Mouse (Mus musculus) embryonic stem cell, embryonic (primary cell): ENCODE measurements around the gene Psmd14.

Experiments used
- CTCF ChIA-PET, 4 experiments: fragments of 300-600 bp in 2 of 4; fragments of 350-600 bp in 2 of 4; sonication (Branson Sonifier 250); formaldehyde crosslinking; loops; one replicate each; lab custom pipeline; 2022; ENCODE audit warnings: inconsistent platforms in 2 of 4; lab: Charles Lee
- POLR2A ChIA-PET, 4 experiments: fragments of 300-600 bp in 2 of 4; fragments of 350-600 bp in 2 of 4; sonication (Branson Sonifier 250); formaldehyde crosslinking; loops; one replicate each; lab custom pipeline; 2022; ENCODE audit warnings: antibody characterized with exemption in 4 of 4, inconsistent platforms in 1 of 4; lab: Charles Lee

Gene Psmd14

DNA sequence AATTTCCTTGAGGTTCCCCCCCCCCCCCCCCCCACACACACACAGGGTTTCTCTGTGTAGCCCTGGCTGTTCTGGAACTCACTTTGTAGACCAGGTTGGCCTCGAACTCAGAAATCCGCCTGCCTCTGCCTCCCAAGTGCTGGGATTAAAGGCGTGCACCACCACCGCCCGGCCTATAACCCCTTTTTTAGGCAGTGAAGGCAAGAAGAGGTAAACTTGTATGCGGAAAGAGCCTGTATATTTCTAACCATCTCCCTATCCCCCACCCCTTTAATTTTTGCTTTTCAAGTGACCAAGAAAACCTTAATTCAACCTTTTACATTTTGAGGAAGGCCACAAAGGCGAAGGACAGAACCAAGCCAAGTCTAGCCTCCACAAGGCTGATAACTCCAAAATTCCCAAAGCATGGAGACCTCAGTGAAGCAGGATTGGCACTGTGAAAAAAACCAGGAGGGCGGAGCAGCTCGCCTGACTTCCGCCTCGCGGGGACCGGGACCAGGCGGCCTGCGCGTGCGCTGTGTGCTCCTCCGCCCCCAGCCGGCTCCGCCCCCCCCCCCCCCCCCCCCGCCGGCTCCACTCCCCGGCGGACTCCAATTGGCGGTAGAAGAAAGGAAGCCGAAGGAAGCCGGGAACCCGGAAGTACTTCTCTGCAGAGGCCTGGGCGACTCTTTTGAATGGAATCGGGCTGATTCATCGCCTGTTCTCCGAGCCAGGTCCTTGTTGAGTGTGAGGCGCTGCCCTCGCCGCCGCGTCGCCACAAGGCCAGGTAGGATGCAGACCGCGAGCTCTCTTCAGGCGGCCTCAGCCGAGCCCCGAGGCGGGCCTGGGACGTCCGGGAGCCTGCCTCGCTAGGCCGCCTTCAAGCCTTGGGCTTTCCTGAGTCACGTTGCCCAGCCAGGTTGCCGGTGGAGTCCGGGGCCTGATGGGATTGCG, at the start of gene Psmd14:
Gene Psmd14, plus strand, starts transcription at position 587 of the 933 bp plus-strand sequence.
- POLR2A ChIA-PET: interaction anchor here in 3 of 4 experiments (0.5 to 2.0 kb wide), 24 partner anchors 9 to 1386 kb away, joined by 3 to 9 read pairs (median 3); no protein-coding TSS in a partner anchor
- CTCF ChIA-PET: interaction anchor here in 1 of 4 experiments (0.6 to 0.7 kb wide), 2 partner anchors 680 to 917 kb away, joined by 6 to 10 read pairs; no protein-coding TSS in a partner anchor

DNA sequence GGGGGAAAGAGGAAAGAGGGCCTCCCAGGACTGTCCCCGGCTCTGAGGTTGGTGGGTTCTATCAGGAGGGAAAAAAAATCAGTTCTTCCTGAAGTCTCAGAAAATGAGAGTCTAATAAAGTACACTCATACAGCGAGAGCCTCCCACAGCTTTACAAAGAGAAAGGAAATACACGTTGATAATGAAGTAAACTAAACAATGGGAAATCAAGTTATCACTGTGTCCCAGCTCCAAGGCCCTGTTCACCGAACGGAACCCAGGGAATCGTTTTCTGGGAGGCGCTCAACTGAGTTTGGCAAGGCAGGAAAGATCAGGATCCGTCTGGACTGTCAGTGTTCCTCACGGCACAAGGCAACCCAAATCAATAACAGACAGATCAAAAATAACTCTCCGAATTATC, 48.7 kb upstream of the Psmd14 start:
- CTCF ChIA-PET: no interaction called here
- POLR2A ChIA-PET: interaction anchor here in 1 of 4 experiments (1.1 to 1.3 kb wide), 3 partner anchors 20 to 143 kb away, joined by 3 to 5 read pairs (median 3); no protein-coding TSS in a partner anchor

DNA sequence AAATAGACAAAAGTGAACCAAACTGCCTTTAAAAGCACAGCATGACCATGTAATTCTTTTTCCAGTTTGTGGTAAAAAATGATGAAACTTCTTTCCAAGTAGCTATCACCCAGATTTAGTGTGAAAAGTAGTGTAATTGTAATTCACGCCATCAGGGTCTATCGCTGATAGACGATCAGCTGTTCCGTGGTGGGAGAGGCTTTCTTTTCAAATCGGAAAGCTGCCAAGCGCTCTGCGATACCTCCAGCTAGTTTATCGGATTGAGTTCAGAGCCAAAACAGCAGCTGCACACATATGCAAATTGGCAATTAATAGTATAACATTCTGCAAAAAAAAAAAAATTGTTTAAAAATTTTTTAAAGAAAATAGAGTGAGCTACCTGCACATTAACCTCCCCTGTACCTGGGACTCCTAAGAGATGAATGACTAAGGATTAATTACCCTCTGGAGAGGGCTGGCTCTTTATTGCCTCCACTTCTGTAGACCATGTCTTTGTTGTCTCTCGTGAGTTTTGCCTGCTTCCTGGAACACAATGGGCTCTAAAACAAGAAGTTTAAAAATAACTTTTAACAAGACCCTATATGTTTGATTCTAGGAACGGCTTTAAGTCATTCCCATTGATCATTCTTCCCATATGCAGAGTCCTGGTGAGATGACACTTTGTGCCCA, 47.8 kb upstream of the Psmd14 start:
- POLR2A ChIA-PET: interaction anchor here in 1 of 4 experiments (0.7 kb wide), 1 partner anchor 1193 kb away, joined by 3 read pairs; no protein-coding TSS in a partner anchor
- CTCF ChIA-PET: interaction anchor here in 1 of 4 experiments (0.6 kb wide), 1 partner anchor 829 kb away, joined by 9 read pairs; no protein-coding TSS in a partner anchor

DNA sequence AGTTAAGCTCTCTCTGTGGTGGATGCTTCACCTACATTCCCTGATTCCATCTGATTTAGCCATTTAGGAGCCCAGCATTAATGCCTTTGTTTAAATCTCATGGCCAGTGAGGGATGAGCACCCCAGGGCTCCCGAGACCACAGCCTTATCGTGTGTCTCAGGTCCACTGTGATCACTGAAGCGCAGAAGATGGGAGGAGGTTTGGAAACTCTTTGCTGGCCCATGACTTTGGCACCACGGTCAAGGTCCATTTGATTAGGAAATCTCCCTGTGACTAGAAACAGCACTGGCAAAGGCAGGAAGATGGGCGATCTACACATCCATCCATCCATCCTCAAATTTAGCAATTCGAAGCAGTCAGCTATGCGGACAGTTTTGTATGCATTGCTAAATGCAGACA, 44.1 kb upstream of the Psmd14 start:
- POLR2A ChIA-PET: interaction anchor here in 1 of 4 experiments (0.6 kb wide), 1 partner anchor 802 kb away, joined by 4 read pairs; no protein-coding TSS in a partner anchor
- CTCF ChIA-PET: interaction anchor here (0.6 to 1.8 kb wide), 6 partner anchors 9 to 877 kb away, joined by 3 to 9 read pairs (median 3); no protein-coding TSS in a partner anchor

DNA sequence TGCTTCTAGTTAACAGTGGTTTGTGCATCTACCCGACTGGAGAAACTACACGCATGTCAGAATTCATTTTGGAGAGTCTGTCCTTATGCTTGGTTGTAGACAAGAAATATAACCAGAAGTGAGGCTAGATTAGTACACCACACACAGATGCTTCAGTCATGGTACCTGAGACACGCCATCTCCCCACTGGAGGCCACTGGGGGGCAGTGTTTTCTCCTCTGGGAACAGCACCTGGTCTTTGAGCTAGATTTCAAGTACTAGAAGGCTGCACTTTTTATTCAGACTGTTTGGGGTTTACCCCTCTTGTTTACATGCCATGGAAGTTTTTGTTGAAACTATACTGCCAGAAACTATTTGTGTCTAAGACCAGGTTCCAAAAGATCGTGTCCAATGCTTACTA, 43.2 kb upstream of the Psmd14 start:
- CTCF ChIA-PET: interaction anchor here (0.5 to 1.8 kb wide), 25 partner anchors 8 to 790 kb away, joined by 3 to 14 read pairs (median 3); no protein-coding TSS in a partner anchor
- POLR2A ChIA-PET: interaction anchor here in 2 of 4 experiments (0.5 to 0.9 kb wide), 4 partner anchors 19 to 1405 kb away, joined by 3 to 4 read pairs (median 3); no protein-coding TSS in a partner anchor

DNA sequence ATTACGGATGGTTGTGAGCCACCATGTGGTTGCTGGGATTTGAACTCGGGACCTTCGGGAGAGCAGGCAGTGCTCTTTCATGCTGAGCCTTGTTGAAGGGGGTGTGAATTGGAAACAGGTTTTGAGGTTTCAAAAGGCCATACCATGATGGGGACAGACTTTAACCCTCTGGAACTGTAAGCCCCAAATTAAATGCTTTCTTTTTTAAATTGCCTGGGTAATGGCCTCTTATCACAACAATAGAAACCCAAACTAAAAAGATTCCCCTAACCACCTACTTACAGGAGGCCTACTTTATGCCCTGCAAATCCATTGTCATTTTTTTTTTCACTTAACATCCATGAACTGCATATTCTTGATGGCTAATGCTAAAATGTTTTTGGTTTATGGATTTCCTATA, 36.9 kb upstream of the Psmd14 start:
- POLR2A ChIA-PET: no interaction called here

DNA sequence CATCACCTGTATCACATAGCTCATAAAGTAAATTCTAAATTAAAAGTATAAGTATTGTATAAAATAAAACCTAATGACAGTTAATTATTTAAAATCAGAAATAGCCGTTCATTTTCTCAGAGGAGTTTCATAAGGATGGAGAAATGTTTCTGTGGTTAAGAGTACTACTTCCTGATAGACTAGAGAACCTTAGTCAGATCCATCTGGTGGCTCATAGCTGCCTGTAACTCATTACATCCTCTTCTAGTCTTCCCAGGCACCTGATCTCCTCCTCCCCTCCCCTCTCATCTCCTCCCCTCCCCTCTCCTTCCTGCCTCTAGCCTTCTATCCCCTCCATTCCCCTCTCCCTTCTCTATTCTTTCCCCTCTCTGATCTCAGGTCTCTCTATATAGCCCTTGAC, 29.9 kb upstream of the Psmd14 start:
- POLR2A ChIA-PET: no interaction called here
- CTCF ChIA-PET: no interaction called here

More for the DNA sequence above, 36.9 kb upstream of the Psmd14 start:
- CTCF ChIA-PET: no interaction called here

DNA sequence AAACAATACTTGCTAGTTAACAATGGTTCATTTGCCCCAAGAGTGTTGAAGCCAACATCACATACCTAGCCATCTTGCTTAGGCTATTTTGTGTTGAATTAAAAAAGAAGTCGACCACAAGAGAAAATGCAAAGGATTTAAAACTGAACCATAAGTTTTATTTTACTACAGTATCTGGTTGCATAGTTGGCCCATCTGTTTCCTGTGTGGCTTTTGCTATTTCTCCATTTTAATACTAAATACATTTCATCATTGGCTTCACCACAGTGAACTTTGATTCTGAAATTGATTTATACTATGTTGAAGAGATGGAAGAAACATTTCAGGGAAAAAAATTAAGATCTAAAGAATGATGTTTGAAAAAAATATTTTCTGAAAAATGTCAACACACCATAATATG, 25.0 kb upstream of the Psmd14 start:
- POLR2A ChIA-PET: no interaction called here

DNA sequence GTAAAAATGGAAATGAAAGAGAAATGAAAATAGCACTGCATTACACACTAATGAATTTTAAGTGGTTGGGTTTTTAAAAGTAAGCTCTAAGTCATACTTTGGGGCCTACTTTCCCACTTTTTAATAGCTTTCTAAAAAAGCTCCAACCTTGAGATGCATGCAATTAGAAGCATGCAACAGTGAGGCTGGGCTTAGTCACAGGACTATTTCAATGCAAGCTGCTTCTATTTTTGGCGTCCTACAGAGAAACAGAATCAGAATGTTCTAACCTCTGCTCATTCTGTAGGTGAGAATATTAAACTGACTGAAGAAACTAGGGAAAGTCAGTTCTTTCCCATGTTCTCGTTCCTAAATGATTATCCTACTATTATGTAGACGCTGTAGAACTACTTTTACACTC, 22.4 kb upstream of the Psmd14 start:
- ChIA-PET POLR2A (interaction anchor here in 1 of 4 experiments (0.6 kb wide), 1 partner anchor 88 kb away, joined by 3 read pairs; no protein-coding TSS in a partner anchor), CTCF (no interaction called here)

More for the DNA sequence above, 25.0 kb upstream of the Psmd14 start:
- CTCF ChIA-PET: no interaction called here

DNA sequence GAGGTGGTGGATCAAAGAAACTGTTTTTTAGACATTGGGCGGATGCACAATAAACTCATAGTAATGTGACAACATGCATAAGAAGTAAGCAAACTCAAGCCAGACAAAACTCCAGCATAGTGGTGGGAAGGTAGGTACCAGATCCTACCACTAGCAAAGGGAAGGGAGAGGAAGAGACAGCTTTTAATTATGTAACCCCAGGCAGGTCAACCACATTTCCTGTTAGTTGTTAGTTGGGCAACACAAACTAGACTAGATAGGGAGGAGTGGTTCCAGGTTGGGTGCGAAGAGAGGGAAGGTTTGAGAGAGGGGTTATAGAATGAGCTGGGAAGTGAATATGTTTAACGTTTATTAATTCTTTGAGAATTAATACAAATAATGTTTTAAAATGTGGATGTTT, 1.9 kb upstream of the Psmd14 start:
- POLR2A ChIA-PET: interaction anchor here in 1 of 4 experiments (1.6 kb wide), 1 partner anchor 45 kb away, joined by 3 read pairs; no protein-coding TSS in a partner anchor
- CTCF ChIA-PET: no interaction called here

DNA sequence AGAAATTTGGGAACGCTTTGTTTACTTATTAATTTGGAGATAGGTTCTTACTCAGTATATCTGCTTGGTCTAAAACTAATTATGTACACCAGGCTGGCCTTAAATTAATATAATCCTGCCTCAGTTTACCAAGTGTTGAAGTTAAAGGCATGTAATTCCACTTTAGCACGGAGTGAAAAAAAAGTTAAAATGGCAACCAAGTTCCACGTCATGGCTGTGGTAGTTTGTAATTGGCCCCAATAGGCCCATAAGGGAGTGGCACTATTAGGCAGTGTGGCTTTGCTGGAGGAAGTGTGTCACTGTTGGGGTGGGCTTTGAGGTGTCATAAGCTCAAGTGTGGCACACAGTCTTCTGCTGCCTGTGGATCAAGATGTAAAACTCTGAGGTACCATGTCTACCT, 1.0 kb downstream of the Psmd14 start:
- POLR2A ChIA-PET: interaction anchor here in 3 of 4 experiments (0.6 to 2.0 kb wide), 11 partner anchors 10 to 120 kb away, joined by 3 to 9 read pairs (median 3); no protein-coding TSS in a partner anchor
- CTCF ChIA-PET: no interaction called here

DNA sequence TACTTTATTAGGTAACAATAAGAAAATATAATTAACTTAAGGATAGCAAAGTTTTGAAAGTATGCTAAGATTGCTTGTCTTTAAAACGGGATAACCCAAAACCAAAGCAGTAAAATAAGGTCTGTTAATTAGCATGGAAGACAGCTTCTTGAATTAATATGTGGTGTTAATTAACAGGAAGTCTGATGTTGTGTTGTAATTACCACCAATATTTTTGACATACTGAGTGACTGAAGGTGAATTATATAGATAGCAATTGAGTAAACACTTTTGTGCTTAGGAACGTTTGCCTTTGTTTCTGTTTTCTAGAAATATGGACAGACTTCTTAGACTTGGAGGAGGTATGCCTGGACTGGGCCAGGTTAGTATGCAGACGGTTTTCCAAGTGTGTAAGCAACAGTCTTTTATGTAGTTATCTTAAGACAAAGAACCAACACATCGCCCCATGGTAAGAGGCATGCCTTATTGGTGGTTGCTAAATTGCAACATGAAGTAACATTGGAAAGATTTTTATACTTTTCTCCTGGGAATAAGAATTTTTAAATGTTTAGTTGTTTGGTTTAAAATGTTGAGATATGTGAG, 11.0 kb downstream of the Psmd14 start:
- ChIA-PET CTCF (no interaction called here), POLR2A (interaction anchor here in 1 of 4 experiments (0.8 kb wide), 1 partner anchor 11 kb away, joined by 3 read pairs; the partner anchor contains the start of gene Psmd14)

DNA sequence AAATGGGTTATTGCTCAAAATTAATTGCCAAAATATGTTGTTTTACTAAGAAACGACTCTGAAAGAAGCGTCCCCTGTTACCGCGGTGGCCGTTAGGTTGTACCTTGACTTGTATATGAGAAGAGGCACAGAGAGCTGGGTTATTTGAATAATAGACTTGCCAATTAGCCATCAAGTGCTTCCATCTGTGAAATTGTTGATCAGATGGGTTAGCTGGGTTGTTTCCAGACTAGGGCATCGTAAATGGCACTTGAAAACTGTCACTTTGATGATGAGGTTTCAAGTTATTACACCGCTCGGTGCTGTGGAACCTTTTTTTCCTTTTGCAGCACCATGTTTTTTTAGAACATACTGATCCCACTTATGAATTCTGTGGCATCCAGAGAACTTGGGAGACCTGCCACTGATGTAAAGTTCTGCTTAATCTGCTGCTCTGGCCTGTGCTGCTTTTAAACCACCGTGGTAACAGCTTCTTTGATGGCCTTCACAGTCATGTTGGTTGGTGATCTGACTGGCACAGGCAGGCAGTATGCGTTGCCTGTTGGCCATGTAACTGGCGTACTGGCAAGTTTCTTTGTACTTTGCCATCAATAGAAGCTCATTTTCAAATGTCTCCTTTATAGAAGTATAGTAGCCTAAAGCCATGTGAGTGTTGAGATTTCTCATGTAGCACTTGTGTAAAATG, 21.4 kb downstream of the Psmd14 start:
- POLR2A ChIA-PET: interaction anchor here in 1 of 4 experiments (0.7 to 1.7 kb wide), 5 partner anchors 10 to 22 kb away, joined by 3 to 6 read pairs (median 3); no protein-coding TSS in a partner anchor
- CTCF ChIA-PET: no interaction called here

DNA sequence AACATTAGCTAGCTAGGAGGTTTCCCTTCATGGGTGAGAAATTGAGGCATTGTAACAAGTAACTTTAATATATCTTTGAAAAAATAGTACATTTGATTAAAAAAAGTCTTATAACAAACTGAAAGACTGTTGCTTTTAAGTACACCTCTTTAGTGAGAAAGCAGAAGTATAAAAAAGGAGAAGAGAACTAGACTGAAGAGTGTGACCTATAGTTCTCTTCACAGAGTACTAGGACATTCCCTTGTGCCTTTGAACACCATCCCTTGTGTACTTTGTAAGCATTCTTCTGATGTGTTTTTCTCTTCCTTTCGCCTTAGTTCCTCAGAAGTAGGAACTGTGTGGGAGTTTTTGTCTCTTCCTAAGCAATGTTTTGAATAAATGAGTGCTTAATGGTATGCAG, 22.7 kb downstream of the Psmd14 start:
- ChIA-PET POLR2A (no interaction called here), CTCF (no interaction called here)

DNA sequence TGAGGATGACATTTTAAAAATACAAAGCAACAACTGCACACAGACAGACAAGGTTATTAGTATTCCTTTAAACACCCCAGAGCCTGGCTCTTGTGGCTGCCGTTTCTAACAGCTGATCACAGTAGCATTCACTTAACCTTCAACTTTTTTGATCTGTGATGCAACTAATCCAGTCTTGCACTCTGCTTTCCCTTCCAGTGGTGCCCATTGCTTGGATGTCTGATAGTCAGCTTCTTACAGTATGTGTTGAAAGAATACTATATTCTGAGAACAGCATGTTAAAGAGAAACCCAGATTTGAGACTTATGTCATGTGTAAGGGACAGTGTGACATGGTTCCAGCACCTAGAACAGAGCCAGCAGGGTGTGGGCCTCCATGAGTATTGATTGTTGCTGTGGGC, 34.6 kb downstream of the Psmd14 start:
- CTCF ChIA-PET: no interaction called here
- POLR2A ChIA-PET: interaction anchor here in 2 of 4 experiments (0.9 to 1.6 kb wide), 4 partner anchors 13 to 83 kb away, joined by 3 to 4 read pairs (median 3); no protein-coding TSS in a partner anchor

DNA sequence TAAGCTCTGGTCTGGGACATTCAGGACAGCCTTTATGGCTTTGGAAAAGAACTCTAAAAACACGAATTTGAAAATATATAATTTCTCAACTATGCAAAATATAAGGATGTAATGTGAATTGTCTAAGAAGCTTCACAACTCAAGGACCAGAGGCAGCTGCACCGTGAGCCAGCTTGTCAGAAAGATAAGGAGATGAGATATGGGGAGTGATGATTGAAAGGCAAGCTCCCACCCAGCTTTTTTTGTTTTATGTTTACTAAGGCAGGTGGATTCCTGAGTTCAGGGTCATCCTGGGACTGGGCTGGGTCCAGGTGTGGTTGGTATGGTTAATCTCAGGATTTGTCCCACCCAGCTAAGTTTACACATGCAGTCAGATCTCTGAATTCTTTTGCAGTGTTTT, 35.1 kb downstream of the Psmd14 start:
- CTCF ChIA-PET: interaction anchor here in 1 of 4 experiments (0.5 kb wide), 1 partner anchor 1001 kb away, joined by 4 read pairs; no protein-coding TSS in a partner anchor
- POLR2A ChIA-PET: interaction anchor here in 2 of 4 experiments (0.6 to 1.6 kb wide), 6 partner anchors 9 to 84 kb away, joined by 3 to 4 read pairs (median 3); no protein-coding TSS in a partner anchor

DNA sequence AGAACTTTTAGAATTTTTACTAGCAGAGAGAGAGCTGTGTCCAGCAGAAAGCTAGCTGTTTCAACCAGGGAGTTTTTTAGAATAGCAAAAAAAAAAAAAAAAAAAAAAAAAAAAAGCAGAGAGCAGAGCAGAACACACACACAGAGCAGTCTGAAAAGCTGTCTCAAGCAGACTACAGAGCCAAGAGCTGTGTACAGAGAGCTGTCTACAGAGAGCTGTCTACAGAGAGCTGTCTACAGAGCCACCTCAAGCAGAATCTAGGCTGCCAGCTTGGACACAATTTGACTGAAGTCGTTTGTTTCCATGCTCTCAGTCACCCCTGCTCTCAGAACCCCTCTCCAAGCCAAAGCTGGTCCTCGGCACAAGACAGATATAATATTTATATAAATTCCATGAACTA, 35.9 kb downstream of the Psmd14 start:
- CTCF ChIA-PET: interaction anchor here in 2 of 4 experiments (0.6 kb wide), 2 partner anchors 11 to 78 kb away, joined by 3 to 4 read pairs; no protein-coding TSS in a partner anchor

More for the DNA sequence above, 35.9 kb downstream of the Psmd14 start:
- POLR2A ChIA-PET: interaction anchor here in 2 of 4 experiments (0.6 to 1.3 kb wide), 4 partner anchors 21 to 85 kb away, joined by 3 to 8 read pairs (median 3); no protein-coding TSS in a partner anchor
